Mouse (Mus musculus): ENCODE measurements around the gene Ttc28. TPM values are rescaled to one million over a fixed set of nuclear protein-coding genes. Genes with fewer than 3 reads are reported as not detected.
"Not testable (repeated sequence)": the region's sequence is repeated elsewhere in the genome, so short reads cannot be mapped to it uniquely, and the experiment has no call there.

Ttc28 gene
- polyA plus RNA-seq, 1 experiment from 2014 or later: 2.3 TPM

- DNase-seq (ENCODE audit: low spot score): peak; percentile 33
These were observed 353.6 kb downstream of the Ttc28 start for GRCm38 (mm10) chr5:111233022-111233709.

- no peak for DNase-seq (ENCODE audit: low spot score)
These were observed 355.5 kb downstream of the Ttc28 start for GRCm38 (mm10) chr5:111235131-111235530.

GRCm38 (mm10) chr5:111237176-111237636 is 357.6 kb downstream of the Ttc28 start:
- peak; percentile 43 for DNase-seq (ENCODE audit: low spot score)

GRCm38 (mm10) chr5:111239223-111239622 is 359.6 kb downstream of the Ttc28 start:
- DNase-seq (ENCODE audit: low spot score): no peak

DNA sequence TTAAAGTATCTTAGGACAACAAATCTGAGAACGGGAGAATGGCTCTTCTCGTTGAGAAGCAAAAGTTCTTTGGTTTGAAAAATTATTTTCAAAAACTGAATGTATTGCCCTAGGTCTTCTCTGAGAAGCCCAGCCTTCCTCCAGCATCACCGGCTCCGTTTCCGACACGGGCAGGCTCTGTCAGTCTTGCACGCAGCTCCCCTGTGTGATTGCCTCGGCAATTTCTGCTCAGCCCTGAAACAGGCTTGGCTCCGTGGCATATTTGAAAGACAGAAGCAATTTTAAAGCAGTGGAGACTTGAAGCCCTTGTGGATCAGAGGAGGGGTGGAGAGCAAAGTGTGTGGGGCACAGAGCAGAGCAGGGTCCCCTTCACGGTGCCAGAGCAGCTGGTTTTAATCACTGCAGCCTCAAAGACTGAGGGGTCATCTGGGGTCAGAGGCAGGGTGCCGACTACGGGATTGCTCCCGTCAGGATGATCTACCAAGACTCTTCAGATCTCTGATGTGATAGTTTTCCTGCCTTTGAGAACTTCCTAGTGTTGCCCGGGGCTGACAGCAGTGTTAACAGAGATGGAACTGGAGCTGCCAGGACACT is 363.9 kb downstream of the Ttc28 start:
- DNase-seq (ENCODE audit: low spot score): no peak

- DNase-seq (ENCODE audit: low spot score): no peak
These were observed 364.5 kb downstream of the Ttc28 start for GRCm38 (mm10) chr5:111244061-111244460.

- no peak for DNase-seq (ENCODE audit: low spot score)
These were observed 368.1 kb downstream of the Ttc28 start for GRCm38 (mm10) chr5:111247571-111248265.

- DNase-seq (ENCODE audit: low spot score): no peak
These were observed 372.5 kb downstream of the Ttc28 start for GRCm38 (mm10) chr5:111252147-111252546.

GRCm38 (mm10) chr5:111254362-111254761 is 374.8 kb downstream of the Ttc28 start:
- no peak for DNase-seq (ENCODE audit: low spot score)

GRCm38 (mm10) chr5:111254781-111255180 is 375.2 kb downstream of the Ttc28 start:
- no peak for DNase-seq (ENCODE audit: low spot score)

- no peak for DNase-seq (ENCODE audit: low spot score)
These were observed 376.6 kb downstream of the Ttc28 start for GRCm38 (mm10) chr5:111256181-111256580.

DNA sequence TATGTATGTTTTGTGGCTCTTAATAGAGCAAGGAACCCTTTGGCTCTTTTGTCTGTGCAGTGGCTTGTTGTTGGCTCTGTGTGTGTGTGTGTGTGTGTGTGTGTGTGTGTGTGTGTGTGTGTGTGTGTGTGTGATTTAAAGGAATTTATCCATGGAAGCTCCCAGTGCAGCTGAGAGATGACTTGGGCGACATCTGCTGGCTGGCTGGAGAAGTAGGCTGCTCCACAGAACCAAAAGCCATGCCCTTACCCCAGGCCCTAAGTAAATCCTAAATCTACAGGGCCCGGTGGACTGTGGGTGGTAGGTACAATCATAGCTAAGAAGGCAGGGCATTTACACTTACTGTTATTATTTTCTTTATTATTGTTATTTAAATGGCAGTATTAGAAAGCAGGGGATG is 377.5 kb downstream of the Ttc28 start:
- peak; percentile 31 for DNase-seq (ENCODE audit: low spot score)

DNA sequence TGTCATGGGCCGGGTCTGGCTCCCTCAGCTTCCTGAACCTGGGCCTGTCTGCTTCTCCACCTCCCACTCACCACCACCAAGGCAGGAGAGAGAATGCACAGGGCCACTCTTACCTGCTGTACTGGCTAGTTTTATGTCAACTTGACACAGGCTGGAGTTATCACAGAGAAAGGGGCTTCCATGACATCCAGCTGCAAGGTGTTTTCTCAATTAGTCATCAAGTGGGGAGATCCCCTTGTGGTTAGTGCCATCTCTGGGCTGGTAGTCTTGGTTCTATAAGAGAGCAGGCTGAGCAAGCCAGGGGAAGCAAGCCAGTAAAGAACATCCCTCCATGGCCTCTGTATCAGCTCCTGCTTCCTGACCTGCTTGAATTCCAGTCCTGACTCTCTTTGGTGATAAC is 381.6 kb downstream of the Ttc28 start:
- not testable (repeated sequence) for DNase-seq (ENCODE audit: low spot score)

DNA sequence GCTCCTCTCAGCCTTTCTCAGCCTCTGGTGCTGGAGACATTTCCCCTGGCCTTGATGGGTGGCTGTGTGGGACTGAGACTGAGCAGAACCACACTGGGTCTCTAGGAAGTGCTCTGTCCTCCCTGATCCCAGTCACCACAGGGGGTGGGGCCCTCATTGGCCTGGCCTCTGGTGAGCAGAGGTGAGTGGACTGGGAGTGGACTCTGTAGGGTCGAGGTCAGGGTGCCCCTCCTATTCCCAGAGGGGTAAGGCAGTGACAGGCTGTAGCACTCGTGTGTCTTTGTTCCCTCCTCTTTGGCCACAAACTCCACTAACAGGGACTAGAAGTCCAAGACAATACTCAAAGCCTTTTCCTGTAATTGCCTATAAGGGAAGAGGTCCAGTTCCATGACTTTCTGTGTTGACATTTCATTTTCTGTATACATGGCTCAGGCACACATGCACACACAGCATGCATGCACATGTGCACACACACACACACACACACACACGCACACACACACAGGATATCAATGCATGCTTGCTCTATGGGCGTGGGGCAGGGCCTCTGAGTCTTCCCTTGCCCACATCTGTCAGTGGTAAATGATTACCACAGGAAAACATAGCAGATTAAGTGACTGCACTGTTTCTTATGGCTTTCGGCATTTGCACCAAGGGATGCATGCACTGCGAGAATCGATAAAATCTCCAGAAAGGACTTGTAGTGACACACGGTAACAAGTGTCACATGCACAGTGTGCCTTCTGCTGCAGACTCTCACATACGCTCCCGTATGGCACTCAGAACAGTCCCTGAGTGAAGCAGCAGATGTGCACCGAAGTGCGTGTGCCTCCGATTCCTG is 382.4 kb downstream of the Ttc28 start:
- peak; percentile 19 for DNase-seq (ENCODE audit: low spot score)

DNA sequence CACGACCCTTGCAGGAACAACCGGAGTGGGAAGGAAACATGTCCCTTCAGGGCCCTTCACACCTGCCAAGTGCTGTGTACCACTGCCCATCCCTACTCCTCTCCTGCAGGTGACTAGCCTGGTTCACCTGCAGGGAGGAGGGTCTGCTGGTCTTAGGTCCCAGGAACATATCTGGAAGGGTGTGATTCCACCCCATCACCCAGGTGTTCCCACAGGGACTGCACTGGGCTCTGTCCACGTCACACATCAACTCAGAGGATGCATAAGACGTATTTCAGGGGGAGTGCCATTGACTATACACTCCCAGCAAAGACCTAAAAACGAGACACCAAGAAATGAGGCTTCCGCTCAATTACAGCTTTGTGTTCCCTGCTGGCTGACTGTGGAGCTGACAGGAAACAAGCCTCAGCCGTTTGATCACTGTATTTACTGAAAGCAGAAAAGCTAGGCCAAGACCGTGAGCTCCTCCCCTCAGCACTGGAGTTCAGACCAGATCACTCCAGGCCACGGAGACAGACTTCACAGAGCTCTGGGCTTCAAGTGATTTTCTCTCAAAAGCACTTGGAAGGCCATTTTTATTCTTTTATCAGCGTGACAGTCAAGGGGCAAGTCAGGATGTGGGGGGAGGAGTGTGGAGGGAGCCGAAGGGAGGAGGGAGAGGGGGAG is 383.1 kb downstream of the Ttc28 start:
- DNase-seq (ENCODE audit: low spot score): peak; percentile 51

- no peak for DNase-seq (ENCODE audit: low spot score)
These were observed 383.8 kb downstream of the Ttc28 start for GRCm38 (mm10) chr5:111263370-111263769.

- no peak for DNase-seq (ENCODE audit: low spot score)
These were observed 384.9 kb downstream of the Ttc28 start for GRCm38 (mm10) chr5:111264488-111264887.

DNA sequence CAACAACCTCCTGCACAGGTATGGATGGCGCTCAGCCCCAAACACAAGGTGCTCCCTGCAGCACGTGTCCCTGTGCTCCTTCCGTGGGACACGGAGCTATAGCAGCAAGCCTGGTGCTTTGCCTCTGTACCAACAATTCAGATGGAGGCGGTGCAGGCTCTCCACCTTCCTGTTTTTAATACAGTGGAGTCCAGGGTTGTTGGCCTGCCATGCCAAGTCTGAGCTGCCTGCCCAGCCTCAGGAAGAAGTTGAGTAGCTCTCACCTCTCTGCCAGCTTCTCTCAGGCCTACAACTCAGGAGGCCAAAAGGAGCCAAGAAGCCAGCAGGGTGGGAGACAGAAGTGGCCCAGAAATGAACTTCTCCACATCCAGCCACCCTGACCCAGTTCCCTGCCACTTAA is 387.1 kb downstream of the Ttc28 start:
- no peak for DNase-seq (ENCODE audit: low spot score)

- DNase-seq (ENCODE audit: low spot score): no peak
These were observed 387.5 kb downstream of the Ttc28 start for GRCm38 (mm10) chr5:111267100-111267499.

DNA sequence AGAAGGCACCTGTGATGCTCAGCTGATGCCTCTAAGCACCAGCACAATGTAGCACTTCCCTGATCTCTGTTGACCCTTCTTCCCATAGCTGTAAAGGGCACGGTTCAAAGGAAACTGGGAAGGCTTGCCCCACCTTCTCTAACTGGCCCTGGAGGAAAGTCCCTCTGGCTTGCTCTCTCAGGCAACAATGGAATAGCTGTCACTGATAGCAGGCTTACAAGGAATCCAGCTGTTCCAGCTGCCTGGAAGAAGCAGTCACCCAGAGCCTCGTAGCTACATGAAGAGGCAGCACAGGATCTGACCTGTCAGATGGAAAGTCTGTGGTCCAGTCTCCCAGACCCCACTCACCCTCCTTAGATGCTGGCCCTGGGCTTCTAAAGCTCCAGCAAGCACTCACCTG is 389.2 kb downstream of the Ttc28 start:
- no peak for DNase-seq (ENCODE audit: low spot score)

DNA sequence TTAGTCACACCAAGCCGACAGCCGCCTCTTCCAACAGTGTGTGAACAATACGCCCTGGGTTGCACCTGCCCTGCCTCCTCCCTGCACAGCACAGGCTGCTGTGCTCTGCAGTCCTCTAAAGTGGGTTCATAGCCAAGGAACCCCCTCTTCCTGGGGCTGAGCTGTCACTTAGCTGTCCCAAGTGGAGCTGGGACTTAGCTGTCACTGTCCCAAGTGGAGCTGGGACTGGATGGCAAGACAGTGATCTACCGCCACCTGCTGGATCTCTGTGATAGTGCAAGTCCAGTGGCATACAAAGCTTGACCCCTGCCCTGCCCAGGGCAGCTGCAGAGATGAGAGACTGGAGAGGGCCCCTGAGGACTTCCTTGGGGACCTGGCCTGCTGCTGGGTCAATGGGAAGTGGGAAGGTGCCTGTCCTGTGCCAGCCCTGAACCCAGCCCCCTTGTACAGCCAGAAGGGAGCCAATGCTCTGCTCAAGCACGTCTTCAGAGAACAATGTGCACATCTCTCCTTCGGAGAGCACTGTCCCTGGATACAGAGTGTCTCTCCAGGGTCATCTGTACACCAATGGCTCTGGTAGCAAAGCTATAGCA is 390.1 kb downstream of the Ttc28 start:
- peak; percentile 58 for DNase-seq (ENCODE audit: low spot score)
